ENCODE assay signal across 29 mouse cellular contexts in genomic region chr5:92358767-92359455, GRCm38 (mm10). TPM values are rescaled to one million over a fixed set of nuclear protein-coding genes. Genes with fewer than 3 reads are reported as not detected.
DNase-seq lines count a peak whose midpoint lies in the region; ATAC-seq and TF ChIP-seq lines count a peak whose summit lies in the region.
"Had no signal": no experiment of that assay in that cellular context is flagged by ENCODE, and none has a peak within 500 bp of the region (broad histone marks: within the 10 kb centered on the region; RNA-seq: fewer than 3 reads in every experiment).

No protein-coding gene starts in this region.

- no peaks in the 10 kb centered on the region for H3K27me3 ChIP-seq in liver, embryonic 11.5 days (replicated peaks; ENCODE audit: control insufficient read depth, insufficient read depth, low read length)
- H3K27me3 ChIP-seq in liver, postnatal 0 days (ENCODE audit: insufficient read depth, low read length) = no peaks in the 10 kb centered on the region
- H3K27me3 ChIP-seq: CH12.LX; forebrain, embryonic 13.5 days; hindbrain, embryonic 13.5 days; kidney, embryonic 15.5 days; midbrain, embryonic 12.5 days; Patski had no signal

- H3K27ac ChIP-seq in liver, embryonic 11.5 days (ENCODE audit: low read depth, low read length) = 0 out of 2 replicates have a peak overlapping the region, but pooled peaks have one; percentile 7
- H3K27ac ChIP-seq in liver, postnatal 0 days (ENCODE audit: low read depth) = peak overlapping the region; percentile 69
- H3K27ac ChIP-seq: forebrain, embryonic 13.5 days; heart, embryonic 13.5 days; hindbrain, embryonic 13.5 days; kidney, embryonic 15.5 days; limb, embryonic 10.5 days; midbrain, embryonic 12.5 days had no signal

- no peak overlapping the region for H3K9ac ChIP-seq in liver, embryonic 11.5 days (ENCODE audit: low read depth, low read length)
- no peak overlapping the region for H3K9ac ChIP-seq in liver, postnatal 0 days (replicated peaks)
- H3K9ac ChIP-seq: forebrain, embryonic 13.5 days; heart, embryonic 13.5 days; hindbrain, embryonic 13.5 days; kidney, embryonic 15.5 days; midbrain, embryonic 12.5 days had no signal

- H3K4me3 ChIP-seq in liver, embryonic 11.5 days (ENCODE audit: low read depth, low read length) = no peak overlapping the region
- no peak overlapping the region for H3K4me3 ChIP-seq in liver, postnatal 0 days (ENCODE audit: low read depth, low read length)
- H3K4me3 ChIP-seq: forebrain, embryonic 13.5 days; heart, embryonic 13.5 days; hindbrain, embryonic 13.5 days; kidney, embryonic 15.5 days; limb, embryonic 10.5 days; midbrain, embryonic 12.5 days had no signal

- TF ChIP-seq EP300 in liver, postnatal 0 days (IDR thresholded peaks at IDR 0.05; ENCODE audit: low read depth) = no peak

- DNase-seq in gastrocnemius, postnatal 25 days = peak; percentile 29
- DNase-seq in gastrocnemius, adult 8-10 months (ENCODE audit: low spot score in 2 of 2) = no peak
- DNase-seq in kidney, adult 11 months = peak; percentile 33
- DNase-seq in kidney, postnatal 10 days = no peak
- DNase-seq in liver, embryonic 11.5 days (ENCODE audit: low spot score) = no peak
- DNase-seq in liver, postnatal 0 days = peak; percentile 40
- DNase-seq in urinary bladder, postnatal 10 days (ENCODE audit: low spot score) = no peak
- no peak for DNase-seq in urinary bladder, postnatal 36 days (ENCODE audit: low spot score in 2 of 2)
- DNase-seq: adrenal gland, adult 8-10 months; B cell, adult 2 months; cerebellum, adult 18-20 months; cerebellum, postnatal 36 days; gastrocnemius, postnatal 10 days; heart, postnatal 36 days; layer of hippocampus, adult 9-11 months; lung, adult 18-20 months had no signal

- no peaks in the 10 kb centered on the region for H3K9me3 ChIP-seq in liver, embryonic 11.5 days (ENCODE audit: control insufficient read depth, low read length)
- H3K9me3 ChIP-seq in liver, postnatal 0 days (ENCODE audit: low read length) = no peaks in the 10 kb centered on the region
- H3K9me3 ChIP-seq: forebrain, embryonic 13.5 days; G1E; heart, embryonic 13.5 days; hindbrain, embryonic 13.5 days; kidney, embryonic 15.5 days; limb, embryonic 10.5 days; midbrain, embryonic 12.5 days had no signal

- H3K36me3 ChIP-seq in liver, embryonic 11.5 days (ENCODE audit: control insufficient read depth, insufficient read depth, low read length) = no peaks in the 10 kb centered on the region
- H3K36me3 ChIP-seq in liver, postnatal 0 days (replicated peaks; ENCODE audit: insufficient read depth, low read length) = no peaks in the 10 kb centered on the region
- H3K36me3 ChIP-seq: G1E; heart, embryonic 13.5 days; hindbrain, embryonic 13.5 days; kidney, embryonic 15.5 days; limb, embryonic 10.5 days; midbrain, embryonic 12.5 days had no signal

- TF ChIP-seq CTCF in liver, postnatal 0 days (IDR thresholded peaks at IDR 0.05; ENCODE audit: low read depth) = 0 out of 2 replicates have a peak, but pooled peaks have one; percentile 1

- WGBS in liver, embryonic 11.5 days = 74% methylated on average over 11 of the region's 11 CpGs
- WGBS in liver, postnatal 0 days (ENCODE audit: insufficient replicate concordance) = 63% methylated on average over 11 of the region's 11 CpGs

- H3K4me2 ChIP-seq in liver, embryonic 11.5 days = no peak overlapping the region
- no peak overlapping the region for H3K4me2 ChIP-seq in liver, postnatal 0 days (ENCODE audit: low read depth, low read length)
- H3K4me2 ChIP-seq: forebrain, embryonic 13.5 days; heart, embryonic 13.5 days; hindbrain, embryonic 13.5 days; kidney, embryonic 15.5 days; midbrain, embryonic 12.5 days had no signal

- no peaks in the 10 kb centered on the region for H3K4me1 ChIP-seq in liver, embryonic 11.5 days (replicated peaks; ENCODE audit: control insufficient read depth, insufficient read depth, low read length)
- H3K4me1 ChIP-seq in liver, postnatal 0 days (ENCODE audit: insufficient read depth) = 0 out of 2 replicates have a peak, but pooled peaks cover 1% of the 10 kb centered on the region
- H3K4me1 ChIP-seq: forebrain, embryonic 13.5 days; heart, embryonic 13.5 days; hindbrain, embryonic 13.5 days; kidney, embryonic 15.5 days; midbrain, embryonic 12.5 days had no signal

- peak; percentile 39; the same call in 1 of the 2 replicates for ATAC-seq in liver, embryonic 11.5 days (replicated peaks; ENCODE audit: low FRiP score)
- peak; percentile 92 for ATAC-seq in liver, postnatal 0 days
- ATAC-seq: forebrain, embryonic 13.5 days; inflammation-experienced regulatory T-cells, adult 6 months had no signal

RNA-seq across cellular contexts. Expression of gene Cxcl10, which starts 10.2 kb away (rescaled TPM):
- not detected for total RNA-seq in gastrocnemius, postnatal 25 days (2021)
- under 1 TPM in 1 of 4 experiments, not detected in 3; 0.46 TPM for total RNA-seq in gastrocnemius, adult 8-10 months (2022)
- polyA plus RNA-seq in liver, embryonic 11.5 days (2014; fragmentation: Nextera tagmentation; extraction: Ambion mirVana) = 6.0 and 6.5 TPM in 2 replicates
- polyA plus RNA-seq in liver, postnatal 0 days (2015; fragmentation: Nextera tagmentation; extraction: Ambion mirVana) = 7.5 and 8.0 TPM in 2 replicates
- polyA plus RNA-seq: G1E; midbrain, embryonic 12.5 days had no signal

RNA-seq across cellular contexts. Expression of gene Art3, which starts 27.3 kb away (rescaled TPM):
- total RNA-seq in gastrocnemius, postnatal 25 days (2021) = 100 to 1,000 TPM; 365 to 392 TPM
- 100 to 1,000 TPM; 404 to 480 (median 430) TPM for total RNA-seq in gastrocnemius, adult 8-10 months (2022)
- 1.1 and 1.8 TPM in 2 replicates for polyA plus RNA-seq in liver, embryonic 11.5 days (2014; fragmentation: Nextera tagmentation; extraction: Ambion mirVana)
- polyA plus RNA-seq in liver, postnatal 0 days (2015; fragmentation: Nextera tagmentation; extraction: Ambion mirVana) = 2.3 and 4.0 TPM in 2 replicates
- total RNA-seq: megakaryocyte, adult 5-6 weeks; neutrophil, adult 5-6 weeks had no signal
- polyA plus RNA-seq: G1E, Patski had no signal

RNA-seq across cellular contexts. Expression of gene Cxcl9, which starts 31.0 kb away (rescaled TPM):
- under 1 TPM; 0.20 to 0.86 TPM for total RNA-seq in gastrocnemius, postnatal 25 days (2021)
- total RNA-seq in gastrocnemius, adult 8-10 months (2022) = under 1 TPM in 2 of 4 experiments, not detected in 2; 0.15 to 0.47 TPM
- not detected in 2 replicates for polyA plus RNA-seq in liver, embryonic 11.5 days (2014; fragmentation: Nextera tagmentation; extraction: Ambion mirVana)
- polyA plus RNA-seq in liver, postnatal 0 days (2015; fragmentation: Nextera tagmentation; extraction: Ambion mirVana) = 0.20 and 0.35 TPM in 2 replicates
- total RNA-seq: CH12.LX; G1E; monocyte, adult 5-6 weeks had no signal
- polyA plus RNA-seq: forebrain, embryonic 13.5 days; G1E; heart, embryonic 13.5 days; hindbrain, embryonic 13.5 days; kidney, embryonic 15.5 days; limb, embryonic 10.5 days; midbrain, embryonic 12.5 days had no signal

RNA-seq across cellular contexts. Expression of gene Sdad1, which starts 48.6 kb away (rescaled TPM):
- total RNA-seq in gastrocnemius, postnatal 25 days (2021) = 10 to 100 TPM; 15.0 to 15.7 TPM
- 10 to 100 TPM; 15.4 to 21.1 (median 18.4) TPM for total RNA-seq in gastrocnemius, adult 8-10 months (2022)
- polyA plus RNA-seq in liver, embryonic 11.5 days (2014; fragmentation: Nextera tagmentation; extraction: Ambion mirVana) = 48.7 and 52.9 TPM in 2 replicates
- polyA plus RNA-seq in liver, postnatal 0 days (2015; fragmentation: Nextera tagmentation; extraction: Ambion mirVana) = 13.1 and 13.4 TPM in 2 replicates

Comparison
In these comparisons a context has a peak if more than half of its experiments do, and no peak if none do; other contexts are left out.
1. DNase-seq: peak in gastrocnemius, postnatal 25 days (single experiment), kidney, adult 11 months (single experiment) and liver, postnatal 0 days (single experiment); none in gastrocnemius, adult 8-10 months (0 of 2), kidney, postnatal 10 days (single experiment), liver, embryonic 11.5 days (single experiment), urinary bladder, postnatal 10 days (single experiment) and urinary bladder, postnatal 36 days (0 of 2).